Mouse (Mus musculus) heart, postnatal 36 days (tissue): ENCODE data around the gene Clec3b. TPM values are rescaled to one million over a fixed set of nuclear protein-coding genes. Genes with fewer than 3 reads are reported as not detected.

Source experiments
- DNase-seq, 2 experiments: peaks; one replicate each; pipeline ENCODE4 v3.0.0; 2021 to 2022
- intact Hi-C: fragments of 180-260 bp; cut with DNase I; formaldehyde crosslinking; loops from one replicate; pipeline ENCODE4 v1.15.1; 2025
- total RNA-seq, 2 experiments: library from RNA; stranded (reverse); gene quantifications; 2 replicates each; pipeline ENCODE4 v1.2.3; 2021

Gene Clec3b
- total RNA-seq, 2 experiments from 2014 or later = 62.1 to 66.7 TPM

DNA sequence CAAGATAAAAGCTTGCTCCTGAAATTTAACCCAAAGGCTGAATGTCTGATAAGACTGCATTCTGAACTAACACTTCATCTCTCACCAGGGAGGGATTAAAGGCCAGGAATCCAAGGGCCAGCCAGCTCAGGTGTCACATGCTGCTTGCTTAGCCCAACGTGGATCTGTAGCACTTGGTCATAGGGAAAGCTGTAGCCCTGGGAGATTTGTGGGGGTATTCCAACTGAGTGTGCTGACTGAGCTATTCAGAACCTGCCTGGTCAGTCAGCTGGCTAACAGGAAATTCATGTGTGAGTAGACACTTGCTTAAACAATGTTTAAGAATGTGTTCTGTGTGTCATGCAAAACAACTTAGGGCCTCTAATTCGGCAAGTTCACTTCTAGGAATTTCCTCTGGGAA, 55.8 kb downstream of the Clec3b start:
- intact Hi-C loops = no loop called here
- DNase-seq = no peak

GRCm38 (mm10) chr9:123206948-123207347, 56.2 kb downstream of the Clec3b start:
- intact Hi-C loops = no loop called here
- no peak for DNase-seq

Other genes with a start within 250 kb of the Clec3b start
- 1 to 10 TPM; 1.9 to 2.0 TPM for gene Zfp105, start 227.9 kb upstream of the Clec3b start, total RNA-seq
- 10 to 100 TPM; 15.4 to 19.0 TPM for gene 1110059G10Rik, start 199.9 kb upstream of the Clec3b start, total RNA-seq
- under 1 TPM; 0.78 to 0.87 TPM for gene Kif15, start 199.9 kb upstream of the Clec3b start, total RNA-seq
- gene Tmem42, start 129.6 kb upstream of the Clec3b start, total RNA-seq = 10 to 100 TPM; 12.7 to 13.3 TPM
- gene Tgm4, start 116.2 kb upstream of the Clec3b start, total RNA-seq = not detected
- 10 to 100 TPM; 40.7 to 43.0 TPM for gene Zdhhc3, start 37.7 kb upstream of the Clec3b start, total RNA-seq
- 10 to 100 TPM; 28.6 to 30.0 TPM for gene Exosc7, start 37.7 kb upstream of the Clec3b start, total RNA-seq
- under 1 TPM; 0.11 to 0.17 TPM for gene Cdcp1, start 65.1 kb downstream of the Clec3b start, total RNA-seq
- gene Tmem158, start 109.8 kb downstream of the Clec3b start, total RNA-seq = 1 to 10 TPM; 6.4 to 7.7 TPM
- gene Lars2, start 216.0 kb downstream of the Clec3b start, total RNA-seq = 1,000 to 10,000 TPM in 1 of 2 experiments, 10 to 100 TPM in 1; 61.8 to 2,429 TPM